Mouse (Mus musculus) Patski (cell line): ENCODE measurements at regions not wholly inside any gene's neighbourhood (a gene's known extent, or its start where the extent isn't known, plus 50 kb on each side); places are given as distances from the start of the nearest gene placed in this dataset.

Experiments
- ATAC-seq: fragments of 100-300 bp; one replicate; pipeline ENCODE4 v1.8.0; 2021
- CTCF ChIA-PET: fragments of 350-600 bp; sonication (Branson Sonifier 250); formaldehyde crosslinking; loops from one replicate; lab custom pipeline; 2022; ENCODE audit warnings: inconsistent platforms; lab: Charles Lee
- POLR2A ChIA-PET: fragments of 350-600 bp; sonication (Branson Sonifier 250); formaldehyde crosslinking; loops from one replicate; lab custom pipeline; 2022; ENCODE audit warnings: antibody characterized with exemption, inconsistent platforms; lab: Charles Lee
- DNase-seq: peaks from one replicate; pipeline ENCODE4 v3.0.0-alpha.2; 2011; ENCODE audit warnings: low read depth, low spot score
- H3K27me3 ChIP-seq: fragments of 371-371 bp; one replicate; pipeline ENCODE4 v1.5.1; 2021
- CTCF ChIP-seq: fragments of 100-300 bp; IDR thresholded peaks from one replicate; pipeline ENCODE4 v1.5.1; 2021
- in situ Hi-C: fragments of 300-500 bp; cut with MboI; formaldehyde crosslinking; loops from 3 replicates; pipeline ENCODE4 v1.11.1; 2018; ENCODE audit warnings: low pct_unique_long_range_greater_than_20kb, mixed read lengths

DNA sequence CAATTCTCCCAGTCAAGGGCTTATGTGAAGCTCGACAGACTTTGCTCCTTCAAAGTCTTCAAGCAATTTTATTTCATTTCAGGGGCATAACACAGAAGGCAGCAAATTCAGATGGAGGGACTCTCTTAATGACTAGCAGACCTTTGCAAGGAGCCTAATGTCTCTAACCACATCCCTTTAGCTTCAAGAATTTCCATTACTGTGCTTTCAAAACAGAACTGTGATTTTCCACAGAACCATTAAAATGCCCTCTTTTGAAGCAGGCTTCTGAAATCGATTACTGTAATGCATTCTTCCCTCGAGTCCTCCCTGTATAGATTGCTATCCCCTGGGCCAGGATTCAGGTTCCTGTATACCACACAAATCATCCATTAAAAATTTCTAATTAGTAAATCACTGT, 80.9 kb upstream of the Tac1 start:
- POLR2A ChIA-PET = no interaction called here
- peaks cover 8% of the 10 kb centered on the region for H3K27me3 ChIP-seq
- ATAC-seq (no peak), DNase-seq (no peak)
- in situ Hi-C loops = no loop called here
- CTCF ChIA-PET = no interaction called here
- TF ChIP-seq CTCF = no peak

DNA sequence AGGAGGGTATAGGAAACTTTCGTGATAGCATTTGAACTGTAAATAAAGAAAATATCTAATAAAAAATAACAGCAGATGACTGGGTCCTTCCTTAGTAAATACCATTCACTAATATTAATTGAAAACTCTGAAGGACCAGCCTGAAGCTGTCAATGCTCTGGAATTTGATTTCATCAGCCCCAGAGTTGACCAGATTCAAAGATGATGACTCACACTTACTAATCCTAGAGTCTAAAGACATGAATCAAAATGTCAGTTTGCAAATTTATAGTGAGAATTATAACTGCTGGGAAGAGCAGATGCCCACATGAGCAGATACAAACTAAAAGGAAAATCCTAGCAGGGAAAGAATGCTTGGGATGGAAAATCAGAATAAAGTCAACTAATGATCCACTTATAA, 77.8 kb upstream of the Tac1 start:
- peaks cover 8% of the 10 kb centered on the region for H3K27me3 ChIP-seq
- no peak for TF ChIP-seq CTCF
- in situ Hi-C loops = no loop called here
- ATAC-seq (no peak), DNase-seq (no peak)
- ChIA-PET POLR2A (no interaction called here), CTCF (no interaction called here)

DNA sequence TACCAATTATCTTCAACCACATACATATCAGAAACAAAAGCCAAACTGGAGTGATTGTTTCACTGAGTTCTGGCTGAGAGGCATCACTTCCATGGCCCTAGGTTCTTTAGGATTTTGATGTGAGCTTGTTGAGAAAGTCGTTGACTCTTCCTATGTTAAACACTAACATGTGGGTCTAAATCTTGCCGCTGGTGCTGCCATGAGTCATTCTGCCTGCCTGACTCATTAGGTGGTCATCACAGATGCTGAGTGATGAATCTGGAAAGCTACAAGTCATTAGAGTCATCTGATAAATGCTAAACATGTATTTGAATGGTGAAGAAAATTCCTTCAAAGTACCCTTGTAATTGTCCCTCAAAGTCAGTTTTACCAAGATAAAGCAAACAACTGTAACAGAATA, 60.4 kb upstream of the Tac1 start:
- ATAC-seq (no peak), DNase-seq (no peak)
- in situ Hi-C loops = no loop called here
- CTCF ChIA-PET = no interaction called here
- POLR2A ChIA-PET = no interaction called here
- H3K27me3 ChIP-seq = no peaks in the 10 kb centered on the region
- TF ChIP-seq CTCF = no peak

DNA sequence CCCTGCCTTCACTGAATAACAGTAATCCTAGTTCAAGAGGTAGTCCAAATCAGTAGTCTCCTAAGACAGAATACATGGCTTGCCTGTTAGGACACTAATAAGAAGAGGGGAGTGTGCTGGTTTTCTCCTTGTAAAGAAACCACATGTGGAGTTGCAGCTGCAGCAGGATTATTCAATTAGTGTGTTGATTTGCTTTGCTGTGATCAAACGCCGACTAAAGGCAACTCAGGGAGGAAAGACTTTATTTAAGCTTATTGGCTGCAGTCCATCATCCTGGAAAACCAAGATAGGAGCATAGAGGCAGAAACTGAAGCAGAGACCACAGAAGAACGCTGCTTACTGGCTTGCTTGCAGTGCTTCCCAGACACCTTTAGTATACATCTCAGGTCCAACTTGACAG, 57.9 kb upstream of the Tac1 start:
- no peaks in the 10 kb centered on the region for H3K27me3 ChIP-seq
- ChIA-PET POLR2A (no interaction called here), CTCF (interaction anchor here (1.1 kb wide), 2 partner anchors 10 to 161 kb away, joined by 3 read pairs; no protein-coding TSS in a partner anchor)
- DNase-seq (no peak), ATAC-seq (no peak)
- no peak for TF ChIP-seq CTCF
- in situ Hi-C loops = no loop called here
